Mouse (Mus musculus): Measurements from ENCODE around the gene Ehd4.
A peak's percentile ranks its signal among the peaks of the same experiment; 100 is the strongest.

Gene Ehd4

DNA sequence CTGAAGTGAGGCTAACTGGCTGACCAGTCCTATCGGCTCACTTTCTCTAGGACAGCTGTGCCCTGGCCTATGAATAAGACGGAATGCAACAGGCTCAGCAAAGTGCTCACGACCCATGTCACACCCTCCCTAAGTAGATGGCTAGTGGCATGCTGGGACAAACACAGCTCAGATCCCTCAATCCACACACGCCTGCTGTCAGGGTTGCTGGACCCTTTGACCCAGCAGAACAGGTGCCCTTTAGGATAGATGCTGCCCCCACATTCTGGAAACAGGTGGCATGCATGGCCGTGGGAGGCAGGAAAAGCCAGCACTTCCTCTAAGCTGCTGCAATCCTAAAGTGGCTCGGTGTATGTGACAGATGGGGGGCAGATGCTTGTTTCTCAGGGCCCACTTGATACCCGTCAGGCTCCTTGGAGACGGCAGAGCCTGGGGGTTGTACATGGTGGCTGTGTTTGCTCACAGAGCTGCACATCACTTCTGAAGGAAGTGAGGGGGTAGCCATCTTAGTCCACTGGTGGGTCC, 84.9 kb downstream of the Ehd4 start:
- no peak for DNase-seq (ENCODE audit: low spot score)

DNA sequence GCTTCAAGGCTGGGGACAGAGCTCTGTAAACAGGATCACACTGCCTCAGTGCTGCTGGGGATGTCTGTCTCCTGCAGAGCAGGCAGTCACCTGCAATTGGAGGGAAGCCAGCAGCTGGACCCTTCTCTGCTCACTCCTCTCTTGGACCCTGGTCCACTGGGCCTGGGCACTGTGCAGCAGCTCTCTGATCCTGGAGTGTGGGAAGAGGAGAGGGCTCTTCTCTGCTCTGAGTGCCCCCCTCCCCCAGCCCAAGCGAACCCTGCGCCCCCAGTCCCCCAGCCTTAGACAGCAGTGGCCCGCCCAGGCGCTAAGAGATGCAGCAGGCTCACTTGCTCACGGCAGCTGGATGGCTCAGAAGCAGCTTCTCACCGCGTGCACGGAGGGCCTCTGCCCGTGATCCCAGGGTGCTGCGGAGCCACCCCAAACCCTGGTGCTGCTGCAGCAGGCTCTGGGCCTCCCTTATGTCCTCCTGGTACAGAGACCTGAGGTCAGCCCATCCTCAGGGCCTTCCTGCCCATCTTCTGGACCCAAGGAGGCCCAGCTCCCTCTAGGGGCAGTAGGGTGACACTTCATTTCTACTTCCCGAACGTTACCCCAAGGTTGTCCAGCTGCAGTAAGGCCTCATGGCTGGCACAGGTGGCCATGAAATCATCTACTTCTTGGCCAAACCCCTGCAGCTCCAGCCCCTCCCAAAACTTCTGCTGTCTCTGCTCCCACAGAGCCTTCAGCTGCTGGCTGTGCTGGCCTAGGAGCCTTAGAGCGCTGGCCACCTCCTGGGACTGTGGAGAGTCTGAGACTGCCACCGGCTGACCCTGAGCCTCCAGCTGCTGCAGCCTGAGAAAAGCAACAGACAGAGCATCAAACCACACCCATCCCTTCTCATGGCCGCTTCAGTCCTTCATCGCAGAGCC, 85.6 kb downstream of the Ehd4 start:
- DNase-seq (ENCODE audit: low spot score), result peak; percentile 46

- DNase-seq (ENCODE audit: low spot score), result no peak
These were observed 88.2 kb downstream of the Ehd4 start for GRCm38 (mm10) chr2:120066224-120066623.

DNA sequence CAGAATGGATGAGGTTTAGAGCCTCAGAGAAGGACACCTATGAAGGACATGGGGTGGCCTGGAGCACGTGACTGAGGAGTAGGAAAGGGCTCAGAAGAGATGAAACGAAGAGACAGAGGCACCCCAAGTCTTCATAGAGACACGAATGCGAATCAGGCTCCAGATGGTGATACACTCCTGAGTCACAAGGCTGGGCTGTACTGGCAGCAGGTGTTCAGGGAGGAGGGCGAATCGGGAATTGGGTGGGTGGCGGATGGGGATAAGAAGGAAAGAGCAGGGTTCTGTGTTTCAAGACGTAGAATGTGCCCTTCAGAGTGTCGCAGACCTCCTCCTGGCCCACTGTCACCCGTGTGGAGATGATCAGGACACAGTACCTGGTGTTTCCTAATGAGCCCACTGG, 89.2 kb downstream of the Ehd4 start:
- no peak for DNase-seq (ENCODE audit: low spot score)

- DNase-seq (ENCODE audit: low spot score), result no peak
These were observed 89.8 kb downstream of the Ehd4 start for GRCm38 (mm10) chr2:120064639-120065038.

DNA sequence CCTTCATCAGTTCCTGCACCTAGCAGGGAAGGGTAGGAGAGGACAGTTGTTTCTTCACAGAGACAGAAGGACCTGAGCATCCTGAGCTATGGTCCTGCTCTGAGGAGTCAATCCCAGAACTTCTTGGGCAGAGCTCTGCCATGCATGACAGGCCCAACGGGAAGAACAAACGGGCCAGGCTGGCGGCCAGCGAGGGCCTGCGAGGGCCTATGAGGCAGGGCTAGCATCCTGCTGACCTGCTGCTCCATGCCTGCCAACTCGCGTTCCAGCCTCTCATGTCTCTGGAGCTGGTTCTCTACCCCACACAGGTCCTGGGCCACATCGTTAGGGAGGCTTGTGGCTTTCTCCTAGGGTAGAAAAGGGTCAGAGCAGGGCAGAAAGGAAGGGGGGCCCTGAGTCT, 92.2 kb downstream of the Ehd4 start:
- no peak for DNase-seq (ENCODE audit: low spot score)

- no peak for DNase-seq (ENCODE audit: low spot score)
These were observed 93.8 kb downstream of the Ehd4 start for GRCm38 (mm10) chr2:120060651-120061050.

GRCm38 (mm10) chr2:120060190-120060589, 94.2 kb downstream of the Ehd4 start:
- no peak for DNase-seq (ENCODE audit: low spot score)

DNA sequence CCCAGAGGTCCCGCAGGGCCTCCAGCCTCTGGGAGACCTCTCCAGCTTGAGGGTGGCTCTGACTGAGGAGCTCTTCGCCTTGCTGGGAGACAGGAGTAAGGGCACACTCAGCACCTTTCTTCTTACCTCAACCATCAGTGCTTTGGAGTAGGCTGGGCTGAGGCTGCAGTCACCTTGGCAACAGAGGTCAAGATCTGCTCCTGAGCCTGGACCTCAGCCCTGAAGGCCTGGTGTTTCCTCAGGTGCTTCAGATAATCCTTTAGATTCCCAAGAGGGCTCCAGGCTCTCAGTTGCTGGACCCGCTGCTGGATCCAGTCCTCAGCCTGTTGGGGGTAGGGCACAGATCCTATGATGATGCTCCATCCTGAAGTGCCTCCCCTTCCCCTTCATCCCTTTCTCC, 94.9 kb downstream of the Ehd4 start:
- no peak for DNase-seq (ENCODE audit: low spot score)

DNA sequence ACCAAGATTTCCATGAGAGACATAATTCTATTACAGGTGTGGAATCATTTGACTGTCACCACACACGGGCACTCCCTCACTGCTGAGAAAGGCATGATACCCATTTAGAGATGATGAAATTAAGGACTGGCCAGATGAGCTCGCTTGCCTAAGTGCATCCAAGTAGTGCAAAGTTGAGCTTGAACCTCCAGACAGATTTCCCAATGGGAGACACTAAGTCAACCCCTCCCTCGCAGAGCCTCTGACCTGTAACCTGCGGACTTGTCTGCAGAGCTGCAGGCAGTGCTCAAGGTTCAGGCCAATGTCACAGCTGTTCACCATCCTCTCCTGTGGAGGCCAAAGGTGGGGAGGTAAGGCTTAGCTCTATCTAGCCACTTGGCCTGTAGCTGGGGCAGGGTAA, 95.6 kb downstream of the Ehd4 start:
- DNase-seq (ENCODE audit: low spot score), result no peak

DNA sequence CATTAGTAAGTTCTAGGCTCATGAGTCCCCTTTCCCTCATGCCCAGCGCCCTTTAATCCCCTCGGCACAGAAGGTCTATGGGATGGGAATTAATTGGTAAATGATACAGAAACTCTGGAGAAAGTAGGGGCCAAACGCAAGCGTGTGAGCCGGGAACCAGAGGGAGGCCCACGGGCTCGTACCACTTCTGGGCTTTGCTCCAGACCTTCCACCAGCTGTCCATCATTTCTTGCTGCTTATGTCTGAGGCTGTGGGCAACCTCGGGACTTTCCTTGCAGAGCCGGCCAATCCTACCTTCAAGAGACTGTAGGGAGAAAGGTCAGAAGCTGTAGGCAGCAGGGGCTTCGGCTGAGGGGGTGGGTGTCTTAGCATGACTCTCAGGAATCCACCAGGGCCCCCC, 98.5 kb downstream of the Ehd4 start:
- DNase-seq (ENCODE audit: low spot score), result no peak

- no peak for DNase-seq (ENCODE audit: low spot score)
These were observed 99.4 kb downstream of the Ehd4 start for GRCm38 (mm10) chr2:120054771-120055552.

GRCm38 (mm10) chr2:120051405-120051804, 103.0 kb downstream of the Ehd4 start:
- no peak for DNase-seq (ENCODE audit: low spot score)

DNA sequence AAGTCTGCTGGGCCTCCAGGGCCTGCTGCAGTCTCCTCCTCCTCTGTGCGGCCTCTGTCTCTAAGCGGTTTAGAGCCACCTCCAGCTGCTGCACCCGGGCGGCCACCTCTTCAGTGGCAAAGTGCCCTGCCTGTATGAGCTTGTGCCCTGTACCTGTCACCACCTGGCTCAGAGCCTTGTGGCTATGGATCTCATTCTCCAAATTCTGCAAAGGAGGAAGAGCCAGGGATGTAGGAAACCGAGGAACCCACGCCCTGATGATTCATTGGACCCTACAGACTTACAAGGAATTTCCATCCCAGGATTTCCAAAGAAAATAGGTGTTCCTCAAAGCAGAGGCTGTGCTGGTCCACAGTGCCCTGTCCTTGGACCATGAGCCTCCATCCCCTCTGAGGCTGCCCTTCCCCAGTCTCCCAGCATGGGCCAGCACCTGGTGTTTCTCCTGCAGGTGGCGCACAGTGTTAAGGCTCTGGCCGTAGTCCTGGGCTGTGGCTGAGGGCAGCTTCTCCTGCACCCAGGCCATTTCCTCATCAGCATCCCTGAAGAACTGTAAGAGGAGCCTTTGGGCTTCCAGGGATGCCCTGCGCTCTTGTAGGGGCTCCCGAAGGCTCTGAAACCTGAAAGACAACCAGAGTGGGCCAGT, 104.7 kb downstream of the Ehd4 start:
- peak; percentile 56 for DNase-seq (ENCODE audit: low spot score)

DNA sequence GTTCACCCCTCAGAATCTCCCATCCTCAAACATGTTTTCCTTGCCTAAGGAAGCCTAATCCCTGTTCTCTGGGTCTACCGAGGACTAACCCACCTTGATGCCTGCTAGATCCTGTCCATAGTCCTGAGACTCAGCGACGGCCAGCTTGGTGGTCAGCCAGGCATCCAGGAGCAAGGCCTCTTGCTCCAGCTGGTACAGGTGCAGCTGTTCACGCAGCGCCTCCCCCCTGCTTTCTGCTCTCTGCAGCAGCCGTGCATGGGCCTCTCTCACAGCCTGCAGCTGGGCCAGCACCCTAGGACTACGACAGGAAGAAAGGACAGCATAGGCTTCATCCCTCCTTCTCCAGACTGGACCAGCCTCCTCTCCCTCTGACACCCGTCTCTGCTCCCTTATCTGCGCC, 106.2 kb downstream of the Ehd4 start:
- no peak for DNase-seq (ENCODE audit: low spot score)

GRCm38 (mm10) chr2:120046486-120047310, 107.7 kb downstream of the Ehd4 start:
- DNase-seq (ENCODE audit: low spot score), result no peak

- DNase-seq (ENCODE audit: low spot score), result no peak
These were observed 109.7 kb downstream of the Ehd4 start for GRCm38 (mm10) chr2:120044676-120045075.

- no peak for DNase-seq (ENCODE audit: low spot score)
These were observed 110.3 kb downstream of the Ehd4 start for GRCm38 (mm10) chr2:120044101-120044603.

DNA sequence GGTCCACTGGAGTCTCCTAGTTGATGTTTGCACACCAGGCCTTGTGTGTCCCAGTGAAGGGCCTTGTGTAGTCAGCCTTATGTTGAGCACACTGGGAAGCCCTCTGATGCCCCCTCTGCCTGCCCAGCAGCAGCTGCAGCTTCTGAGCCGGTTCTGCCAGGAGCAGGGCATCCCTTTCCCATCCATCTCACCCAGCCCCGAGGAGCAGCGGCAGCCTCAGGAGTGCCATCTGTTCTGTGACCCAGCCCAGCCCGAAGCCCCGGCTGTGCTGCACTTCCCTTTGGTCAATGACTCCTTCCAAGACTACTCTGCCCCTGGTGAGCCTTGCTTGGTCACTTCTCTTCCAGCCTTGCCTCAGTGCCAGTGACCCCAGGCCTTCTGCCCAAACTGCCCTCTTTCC, 113.4 kb downstream of the Ehd4 start:
- no peak for DNase-seq (ENCODE audit: low spot score)
